Mouse (Mus musculus): ENCODE results near the gene Psmd1. TPM values are rescaled to one million over a fixed set of nuclear protein-coding genes. Genes with fewer than 3 reads are reported as not detected.
"Not testable (repeated sequence)": the region's sequence is repeated elsewhere in the genome, so short reads cannot be mapped to it uniquely, and the experiment has no call there.

Psmd1 gene
- 88.0 and 89.0 TPM in 2 replicates for polyA plus RNA-seq (2012; rRNA removed)

- TF ChIP-seq POLR2A (IDR thresholded peaks at IDR 0.05; ENCODE audit: borderline replicate concordance, extremely low read depth, insufficient read depth, insufficient read length, poor library complexity, severe bottlenecking) (peak; percentile 65; the same call in 1 of the 2 replicates), CTCF (IDR thresholded peaks at IDR 0.05; ENCODE audit: borderline replicate concordance, extremely low read depth, insufficient read depth, insufficient read length) (peak; percentile 79; the same call in 1 of the 2 replicates)
- peak; percentile 98 for DNase-seq (ENCODE audit: low read depth)
Measured at GRCm38 (mm10) chr1:86064271-86064991, at the start of gene Psmd1. Psmd1 (plus strand) TSS chr1:86064387.

- DNase-seq (ENCODE audit: low read depth) = not testable (repeated sequence)
Measured at GRCm38 (mm10) chr1:86015758-86016157, 48.4 kb upstream of the Psmd1 start.

GRCm38 (mm10) chr1:86016516-86016915 is 47.7 kb upstream of the Psmd1 start, which contains the start of gene Spata3:
Spata3 (plus strand) TSS chr1:86016816.
- no peak for TF ChIP-seq CTCF (IDR thresholded peaks at IDR 0.05; ENCODE audit: borderline replicate concordance, extremely low read depth, insufficient read depth, insufficient read length)
- no peak for TF ChIP-seq POLR2A (IDR thresholded peaks at IDR 0.05; ENCODE audit: borderline replicate concordance, extremely low read depth, insufficient read depth, insufficient read length, poor library complexity, severe bottlenecking)
- no peak for DNase-seq (ENCODE audit: low read depth)

GRCm38 (mm10) chr1:86018235-86019055 is 45.7 kb upstream of the Psmd1 start:
- no peak for TF ChIP-seq POLR2A (IDR thresholded peaks at IDR 0.05; ENCODE audit: borderline replicate concordance, extremely low read depth, insufficient read depth, insufficient read length, poor library complexity, severe bottlenecking)
- peak; percentile 62 for TF ChIP-seq CTCF (IDR thresholded peaks at IDR 0.05; ENCODE audit: borderline replicate concordance, extremely low read depth, insufficient read depth, insufficient read length)
- DNase-seq (ENCODE audit: low read depth) = peak; percentile 92

- no peak for DNase-seq (ENCODE audit: low read depth)
- no peak for TF ChIP-seq POLR2A (IDR thresholded peaks at IDR 0.05; ENCODE audit: borderline replicate concordance, extremely low read depth, insufficient read depth, insufficient read length, poor library complexity, severe bottlenecking)
- peak; percentile 31; the same call in 1 of the 2 replicates for TF ChIP-seq CTCF (IDR thresholded peaks at IDR 0.05; ENCODE audit: borderline replicate concordance, extremely low read depth, insufficient read depth, insufficient read length)
Measured at GRCm38 (mm10) chr1:86021365-86021989, 42.7 kb upstream of the Psmd1 start.

GRCm38 (mm10) chr1:86032273-86032987 is 31.8 kb upstream of the Psmd1 start:
- TF ChIP-seq CTCF (IDR thresholded peaks at IDR 0.05; ENCODE audit: borderline replicate concordance, extremely low read depth, insufficient read depth, insufficient read length) = no peak
- no peak for TF ChIP-seq POLR2A (IDR thresholded peaks at IDR 0.05; ENCODE audit: borderline replicate concordance, extremely low read depth, insufficient read depth, insufficient read length, poor library complexity, severe bottlenecking)
- DNase-seq (ENCODE audit: low read depth) = peak; percentile 92

GRCm38 (mm10) chr1:86038191-86038951 is 25.8 kb upstream of the Psmd1 start:
- no peak for DNase-seq (ENCODE audit: low read depth)
- no peak for TF ChIP-seq POLR2A (IDR thresholded peaks at IDR 0.05; ENCODE audit: borderline replicate concordance, extremely low read depth, insufficient read depth, insufficient read length, poor library complexity, severe bottlenecking)

GRCm38 (mm10) chr1:86040131-86040530 is 24.1 kb upstream of the Psmd1 start:
- no peak for TF ChIP-seq POLR2A (IDR thresholded peaks at IDR 0.05; ENCODE audit: borderline replicate concordance, extremely low read depth, insufficient read depth, insufficient read length, poor library complexity, severe bottlenecking)
- no peak for TF ChIP-seq CTCF (IDR thresholded peaks at IDR 0.05; ENCODE audit: borderline replicate concordance, extremely low read depth, insufficient read depth, insufficient read length)
- no peak for DNase-seq (ENCODE audit: low read depth)

- DNase-seq (ENCODE audit: low read depth) = no peak
- TF ChIP-seq CTCF (IDR thresholded peaks at IDR 0.05; ENCODE audit: borderline replicate concordance, extremely low read depth, insufficient read depth, insufficient read length) (no peak), POLR2A (IDR thresholded peaks at IDR 0.05; ENCODE audit: borderline replicate concordance, extremely low read depth, insufficient read depth, insufficient read length, poor library complexity, severe bottlenecking) (no peak)
Measured at GRCm38 (mm10) chr1:86040817-86041216, 23.4 kb upstream of the Psmd1 start.

GRCm38 (mm10) chr1:86045056-86045455 is 19.1 kb upstream of the Psmd1 start:
- no peak for TF ChIP-seq CTCF (IDR thresholded peaks at IDR 0.05; ENCODE audit: borderline replicate concordance, extremely low read depth, insufficient read depth, insufficient read length)
- no peak for TF ChIP-seq POLR2A (IDR thresholded peaks at IDR 0.05; ENCODE audit: borderline replicate concordance, extremely low read depth, insufficient read depth, insufficient read length, poor library complexity, severe bottlenecking)
- DNase-seq (ENCODE audit: low read depth) = no peak
